Comparison of ENCODE assay signal across 14 mouse cellular contexts in genomic region chr11:14183258-14183968, GRCm38 (mm10).
DNase-seq lines count a peak whose midpoint lies in the region; ATAC-seq and TF ChIP-seq lines count a peak whose summit lies in the region.
"Had no signal": no experiment of that assay in that cellular context is flagged by ENCODE, and none has a peak within 500 bp of the region (broad histone marks: within the 10 kb centered on the region; RNA-seq: fewer than 3 reads in every experiment).

No protein-coding gene starts in this region.

- H3K27ac ChIP-seq in forebrain, embryonic 16.5 days (ENCODE audit: low read length), result no peak overlapping the region
- no peak overlapping the region for H3K27ac ChIP-seq in forebrain, embryonic 11.5 days (ENCODE audit: low read depth, low read length)
- H3K27ac ChIP-seq in liver, adult 2 months (replicated peaks; ENCODE audit: insufficient read depth, low read depth, low read length), result no peak overlapping the region
- H3K27ac ChIP-seq in intestine, postnatal 0 days (ENCODE audit: low read depth, low read length), result no peak overlapping the region
- no peak overlapping the region for H3K27ac ChIP-seq in liver, embryonic 15.5 days (replicated peaks)
- H3K27ac ChIP-seq: embryonic facial prominence, embryonic 10.5 days; gastrocnemius, adult 2 months; heart, adult 2 months; limb, embryonic 15.5 days had no signal

- H3K4me3 ChIP-seq in forebrain, embryonic 16.5 days (replicated peaks; ENCODE audit: low read length), result no peak overlapping the region
- H3K4me3 ChIP-seq in forebrain, embryonic 11.5 days (ENCODE audit: low read depth, low read length), result no peak overlapping the region
- H3K4me3 ChIP-seq in liver, adult 2 months (ENCODE audit: insufficient read depth, low read depth, low read length), result no peak overlapping the region
- H3K4me3 ChIP-seq in intestine, postnatal 0 days (ENCODE audit: low read depth, low read length), result no peak overlapping the region
- no peak overlapping the region for H3K4me3 ChIP-seq in liver, embryonic 15.5 days (replicated peaks)
- H3K4me3 ChIP-seq: embryonic facial prominence, embryonic 10.5 days; gastrocnemius, adult 2 months; heart, adult 2 months; limb, embryonic 15.5 days had no signal

- no peak for TF ChIP-seq CTCF in liver, adult 2 months (IDR thresholded peaks at IDR 0.05; ENCODE audit: low read depth, low read length)
- no peak for TF ChIP-seq CTCF in intestine, postnatal 0 days (IDR thresholded peaks at IDR 0.05; ENCODE audit: low read depth)

- 0 out of 2 replicates have a peak, but pooled peaks cover 7% of the 10 kb centered on the region for H3K4me1 ChIP-seq in forebrain, embryonic 16.5 days (replicated peaks; ENCODE audit: control insufficient read depth, insufficient read depth, low read length)
- 0 out of 2 replicates have a peak, but pooled peaks cover 3% of the 10 kb centered on the region for H3K4me1 ChIP-seq in forebrain, embryonic 11.5 days (replicated peaks; ENCODE audit: control insufficient read depth, insufficient read depth, low read length)
- peaks cover 5% of the 10 kb centered on the region; the same call in 1 of the 2 replicates for H3K4me1 ChIP-seq in liver, adult 2 months (ENCODE audit: control insufficient read depth, insufficient read depth, low read length)
- no peaks in the 10 kb centered on the region for H3K4me1 ChIP-seq in intestine, postnatal 0 days (replicated peaks; ENCODE audit: control insufficient read depth, insufficient read depth, low read length)
- no peaks in the 10 kb centered on the region for H3K4me1 ChIP-seq in liver, embryonic 15.5 days (replicated peaks)
- H3K4me1 ChIP-seq: embryonic facial prominence, embryonic 10.5 days; limb, embryonic 15.5 days had no signal

- H3K36me3 ChIP-seq in forebrain, embryonic 16.5 days (ENCODE audit: control insufficient read depth, insufficient read depth), result no peaks in the 10 kb centered on the region
- no peaks in the 10 kb centered on the region for H3K36me3 ChIP-seq in forebrain, embryonic 11.5 days (ENCODE audit: control insufficient read depth, insufficient read depth, low read length)
- no peaks in the 10 kb centered on the region for H3K36me3 ChIP-seq in liver, adult 2 months (ENCODE audit: control insufficient read depth, insufficient read depth, low read length)
- H3K36me3 ChIP-seq in intestine, postnatal 0 days (ENCODE audit: control insufficient read depth, insufficient read depth), result no peaks in the 10 kb centered on the region
- H3K36me3 ChIP-seq in liver, embryonic 15.5 days (replicated peaks), result no peaks in the 10 kb centered on the region
- H3K36me3 ChIP-seq: embryonic facial prominence, embryonic 10.5 days; limb, embryonic 15.5 days had no signal

- TF ChIP-seq POLR2A in liver, adult 2 months (IDR thresholded peaks at IDR 0.05; ENCODE audit: extremely low read depth, insufficient read depth, low read length), result no peak

- WGBS in forebrain, embryonic 16.5 days, result 24% methylated on average over 1 of the region's 1 CpGs
- 40% methylated on average over 1 of the region's 1 CpGs for WGBS in forebrain, embryonic 11.5 days
- 13% methylated on average over 1 of the region's 1 CpGs for WGBS in liver, adult 2 months
- WGBS in intestine, postnatal 0 days, result 32% methylated on average over 1 of the region's 1 CpGs
- 50% methylated on average over 1 of the region's 1 CpGs for WGBS in liver, embryonic 15.5 days (ENCODE audit: insufficient replicate concordance)

- H3K9ac ChIP-seq in forebrain, embryonic 16.5 days (replicated peaks; ENCODE audit: low read depth, low read length), result no peak overlapping the region
- no peak overlapping the region for H3K9ac ChIP-seq in forebrain, embryonic 11.5 days (ENCODE audit: low read length)
- H3K9ac ChIP-seq in liver, adult 2 months (ENCODE audit: low read depth, low read length), result no peak overlapping the region
- H3K9ac ChIP-seq in intestine, postnatal 0 days (ENCODE audit: low read depth, low read length), result no peak overlapping the region
- no peak overlapping the region for H3K9ac ChIP-seq in liver, embryonic 15.5 days
- H3K9ac ChIP-seq: limb, embryonic 15.5 days had no signal

- no peaks in the 10 kb centered on the region for H3K79me2 ChIP-seq in liver, adult 2 months (ENCODE audit: control insufficient read depth, insufficient read depth, low read length)

- no peaks in the 10 kb centered on the region for H3K27me3 ChIP-seq in forebrain, embryonic 16.5 days (replicated peaks; ENCODE audit: control insufficient read depth, insufficient read depth, low read length)
- no peaks in the 10 kb centered on the region for H3K27me3 ChIP-seq in forebrain, embryonic 11.5 days (ENCODE audit: control insufficient read depth, insufficient read depth, low read length)
- no peaks in the 10 kb centered on the region for H3K27me3 ChIP-seq in liver, adult 2 months (ENCODE audit: control insufficient read depth, insufficient read depth, low read length)
- H3K27me3 ChIP-seq in intestine, postnatal 0 days (replicated peaks; ENCODE audit: control insufficient read depth, insufficient read depth, low read length), result no peaks in the 10 kb centered on the region
- no peaks in the 10 kb centered on the region for H3K27me3 ChIP-seq in liver, embryonic 15.5 days
- H3K27me3 ChIP-seq: limb, embryonic 15.5 days had no signal

- no peaks in the 10 kb centered on the region for H3K9me3 ChIP-seq in forebrain, embryonic 16.5 days (ENCODE audit: control insufficient read depth, low read length)
- no peaks in the 10 kb centered on the region for H3K9me3 ChIP-seq in forebrain, embryonic 11.5 days (ENCODE audit: control insufficient read depth, low read length)
- H3K9me3 ChIP-seq in intestine, postnatal 0 days (ENCODE audit: control insufficient read depth), result no peaks in the 10 kb centered on the region
- no peaks in the 10 kb centered on the region for H3K9me3 ChIP-seq in liver, embryonic 15.5 days (replicated peaks)
- H3K9me3 ChIP-seq: embryonic facial prominence, embryonic 10.5 days; limb, embryonic 15.5 days had no signal

- DNase-seq in forebrain, embryonic 11.5 days (ENCODE audit: low spot score), result no peak
- DNase-seq in liver, adult 2 months (ENCODE audit: extremely low read depth, low read depth, low spot score), result peak; percentile 82
- no peak for DNase-seq in liver
- DNase-seq in heart, adult 18-20 months, result no peak
- DNase-seq: cerebellum, postnatal 10 days; gastrocnemius, adult 2 months; heart, adult 2 months; heart, postnatal 10 days; layer of hippocampus, adult 9-11 months had no signal

- H3K4me2 ChIP-seq in forebrain, embryonic 16.5 days (ENCODE audit: low read length), result no peak overlapping the region
- H3K4me2 ChIP-seq in forebrain, embryonic 11.5 days (ENCODE audit: low read depth, low read length, severe bottlenecking), result no peak overlapping the region
- H3K4me2 ChIP-seq in intestine, postnatal 0 days (replicated peaks; ENCODE audit: low read depth), result no peak overlapping the region
- H3K4me2 ChIP-seq in liver, embryonic 15.5 days, result no peak overlapping the region
- H3K4me2 ChIP-seq: limb, embryonic 15.5 days had no signal

- ATAC-seq in forebrain, embryonic 16.5 days, result peak; percentile 54; the same call in 1 of the 2 replicates
- no peak for ATAC-seq in forebrain, embryonic 11.5 days (replicated peaks; ENCODE audit: low FRiP score)
- ATAC-seq in intestine, postnatal 0 days, result peak; percentile 92
- ATAC-seq in liver, embryonic 15.5 days (ENCODE audit: insufficient read depth), result peak; percentile 75
